Mouse (Mus musculus) limb, embryonic 15.5 days (tissue): Measurements from ENCODE around the gene Gm48551. TPM values are rescaled to one million over a fixed set of nuclear protein-coding genes. Genes with fewer than 3 reads are reported as not detected.

ENCODE experiments used
- ATAC-seq: fragments of 200-750 bp; cut with Nextera tagmentation; 2 replicates; pipeline ENCODE4 v1.8.0; 2017; ENCODE audit warnings: low read depth, moderate TSS enrichment; ENCODE audit not compliant: insufficient number of reproducible peaks, low FRiP score, low TSS enrichment
- H3K27ac ChIP-seq: fragments of 300-500 bp; sonication (generic); 2 replicates; pipeline ENCODE4 v1.5.1; 2015; ENCODE audit warnings: moderate library complexity, mild to moderate bottlenecking, inconsistent platforms
- H3K27me3 ChIP-seq: fragments of 300-500 bp; sonication (generic); 2 replicates; pipeline ENCODE4 v1.6.1; 2015; ENCODE audit warnings: inconsistent platforms
- H3K36me3 ChIP-seq: fragments of 300-500 bp; sonication (generic); 2 replicates; pipeline ENCODE4 v1.6.1; 2015; ENCODE audit warnings: inconsistent platforms
- H3K4me1 ChIP-seq: fragments of 300-500 bp; sonication (generic); 2 replicates; pipeline ENCODE4 v1.6.1; 2015; ENCODE audit warnings: inconsistent platforms
- H3K4me2 ChIP-seq: fragments of 300-500 bp; sonication (generic); 2 replicates; pipeline ENCODE4 v1.6.1; 2015; ENCODE audit warnings: mild to moderate bottlenecking, inconsistent platforms
- H3K4me3 ChIP-seq: fragments of 300-500 bp; sonication (generic); 2 replicates; pipeline ENCODE4 v1.5.1; 2015; ENCODE audit warnings: mild to moderate bottlenecking, inconsistent platforms
- H3K9ac ChIP-seq: fragments of 300-500 bp; sonication (generic); 2 replicates; pipeline ENCODE4 v1.6.1; 2015; ENCODE audit warnings: inconsistent platforms
- H3K9me3 ChIP-seq: fragments of 300-500 bp; sonication (generic); 2 replicates; pipeline ENCODE4 v1.6.1; 2016; ENCODE audit warnings: inconsistent platforms
- WGBS: fragments of 180-500 bp; shearing (Covaris S2); methylation state at CpG from one replicate; pipeline ENCODE4 v1.1.7; 2015; 5-methylcytosine and 5-hydroxymethylcytosine counted together
- polyA plus RNA-seq: library from polyadenylated mRNA; unstranded; fragments of >200 nt; fragmentation: Nextera tagmentation; extraction: Ambion mirVana; gene quantifications from 2 replicates; pipeline ENCODE4 v1.2.1, GENCODE M21; 2015

The Gm48551 gene
- polyA plus RNA-seq, 1 experiment from 2014 or later: 3.1 TPM

DNA sequence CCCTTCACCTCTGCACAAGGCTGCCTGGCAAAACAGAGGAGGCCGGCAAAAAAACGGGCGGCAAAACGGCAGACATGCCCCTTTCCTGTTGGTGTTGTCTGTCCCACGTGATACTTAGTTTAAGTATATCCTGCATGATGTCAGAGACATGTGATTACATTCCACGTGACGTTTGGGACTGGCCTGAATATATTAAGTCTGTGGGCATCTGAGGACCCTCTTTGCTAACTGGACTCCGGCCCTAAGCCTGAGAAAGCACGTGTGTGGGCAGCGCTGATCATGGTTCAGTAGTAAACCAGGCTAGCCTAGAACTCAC, 16.9 kb downstream of the Gm48551 start:
- Histone ChIP-seq H3K9me3 (no peaks in the 10 kb centered on the region), H3K9ac (no peak overlapping the region), H3K36me3 (peaks cover 77% of the 10 kb centered on the region), H3K4me3 (no peak overlapping the region), H3K4me1 (peaks cover 66% of the 10 kb centered on the region), H3K27ac (peak overlapping the region; percentile 93), H3K27me3 (no peaks in the 10 kb centered on the region), H3K4me2 (no peak overlapping the region)
- ATAC-seq: no peak
- 28% methylated on average over 10 of the region's 10 CpGs for WGBS

GRCm38 (mm10) chr10:81401521-81402226, 17.4 kb downstream of the Gm48551 start:
- no peaks in the 10 kb centered on the region for H3K9me3 ChIP-seq
- H3K27me3 ChIP-seq: no peaks in the 10 kb centered on the region
- H3K4me1 ChIP-seq: peaks cover 66% of the 10 kb centered on the region
- peak overlapping the region; percentile 93 for H3K27ac ChIP-seq
- H3K4me3 ChIP-seq: peak overlapping the region; percentile 5; the same call in 1 of the 2 replicates
- peak; percentile 90 for ATAC-seq
- 7% methylated on average over 18 of the region's 18 CpGs for WGBS
- peaks cover 80% of the 10 kb centered on the region for H3K36me3 ChIP-seq
- 0 out of 2 replicates have a peak overlapping the region, but pooled peaks have one; percentile 10 for H3K9ac ChIP-seq
- peak overlapping the region; percentile 30 for H3K4me2 ChIP-seq

DNA sequence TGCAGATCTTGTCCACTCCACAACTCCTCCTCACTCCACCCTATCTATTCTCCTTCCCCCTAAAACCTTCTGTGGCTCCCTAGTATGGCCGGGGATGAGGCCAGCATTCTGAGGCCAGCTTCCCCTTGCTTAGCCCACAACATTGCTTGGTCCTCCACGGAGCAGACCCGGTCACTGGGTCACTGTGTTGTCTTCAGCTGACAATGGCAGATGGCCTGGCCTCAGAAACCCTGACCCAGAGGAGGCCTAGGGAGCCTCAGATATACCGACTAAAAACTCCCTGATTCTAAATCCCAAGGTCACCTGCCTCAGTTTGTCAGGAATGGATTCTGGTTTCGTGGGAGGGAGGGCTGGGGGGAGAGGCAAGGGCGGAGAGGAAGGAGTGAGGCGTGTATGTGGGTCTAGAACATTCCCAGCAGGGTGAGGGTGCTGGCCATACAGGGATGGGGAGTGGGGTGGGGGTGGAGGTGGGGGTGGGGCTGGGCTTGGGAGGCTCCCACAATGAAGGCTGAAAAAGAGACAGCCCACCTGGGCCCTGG, 18.0 kb downstream of the Gm48551 start:
- 0 out of 2 replicates have a peak overlapping the region, but pooled peaks have one; percentile 10 for H3K9ac ChIP-seq
- 16% methylated on average over 7 of the region's 7 CpGs for WGBS
- peaks cover 81% of the 10 kb centered on the region for H3K36me3 ChIP-seq
- no peak for ATAC-seq
- peak overlapping the region; percentile 5; the same call in 1 of the 2 replicates for H3K4me3 ChIP-seq
- peaks cover 70% of the 10 kb centered on the region for H3K4me1 ChIP-seq
- peak overlapping the region; percentile 93 for H3K27ac ChIP-seq
- no peaks in the 10 kb centered on the region for H3K27me3 ChIP-seq
- peak overlapping the region; percentile 30 for H3K4me2 ChIP-seq
- H3K9me3 ChIP-seq: no peaks in the 10 kb centered on the region

DNA sequence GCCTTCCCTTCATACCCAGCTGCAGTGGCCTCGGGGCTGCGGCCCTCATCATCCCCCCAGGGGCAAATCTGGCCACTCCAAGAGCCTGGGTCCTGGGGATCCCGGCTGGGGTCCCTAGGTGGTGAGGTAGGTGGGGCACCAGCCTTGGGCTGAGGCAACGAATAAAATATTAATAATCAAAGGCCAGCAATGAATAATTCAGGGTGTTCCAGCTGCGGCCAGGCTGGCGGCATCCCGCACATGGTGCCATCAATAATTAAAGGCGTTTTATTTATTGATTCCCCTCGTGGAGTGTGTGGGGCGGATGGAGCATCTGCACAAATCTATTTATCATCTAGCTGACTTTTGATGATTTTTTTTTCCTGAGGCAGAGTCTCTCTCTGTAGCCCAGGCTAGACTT, 19.2 kb downstream of the Gm48551 start:
- peak overlapping the region; percentile 93 for H3K27ac ChIP-seq
- WGBS: 59% methylated on average over 10 of the region's 10 CpGs
- H3K9me3 ChIP-seq: no peaks in the 10 kb centered on the region
- peaks cover 81% of the 10 kb centered on the region for H3K36me3 ChIP-seq
- ATAC-seq: no peak
- 0 out of 2 replicates have a peak overlapping the region, but pooled peaks have one; percentile 17 for H3K9ac ChIP-seq
- no peak overlapping the region for H3K4me3 ChIP-seq
- H3K4me1 ChIP-seq: peaks cover 75% of the 10 kb centered on the region
- no peaks in the 10 kb centered on the region; the same call in 1 of the 2 replicates for H3K27me3 ChIP-seq
- H3K4me2 ChIP-seq: no peak overlapping the region

DNA sequence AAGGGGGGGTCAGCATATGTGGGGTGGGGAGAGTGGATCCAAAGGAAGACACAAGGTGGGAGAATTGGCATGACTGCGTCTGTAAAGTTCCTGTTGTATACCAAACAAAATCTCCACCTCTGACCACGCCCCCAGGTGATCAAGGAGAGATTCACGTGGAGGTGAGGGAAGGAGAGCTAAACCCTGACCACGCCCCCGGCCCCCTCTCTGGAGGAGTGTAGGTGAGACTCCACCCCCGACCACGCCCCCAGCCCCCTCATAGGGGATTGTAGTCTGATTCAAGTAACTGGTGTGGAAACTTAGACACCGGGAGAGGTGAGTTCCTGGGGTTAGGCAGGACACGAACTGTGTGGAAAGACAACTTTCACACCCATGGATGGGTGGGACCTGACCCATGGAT, 19.8 kb downstream of the Gm48551 start:
- WGBS: 21% methylated on average over 9 of the region's 9 CpGs
- Histone ChIP-seq H3K9ac (no peak overlapping the region), H3K36me3 (peaks cover 82% of the 10 kb centered on the region), H3K4me3 (no peak overlapping the region), H3K27me3 (no peaks in the 10 kb centered on the region; the same call in 1 of the 2 replicates), H3K27ac (no peak overlapping the region), H3K9me3 (no peaks in the 10 kb centered on the region), H3K4me2 (no peak overlapping the region), H3K4me1 (peaks cover 81% of the 10 kb centered on the region)
- ATAC-seq: no peak

DNA sequence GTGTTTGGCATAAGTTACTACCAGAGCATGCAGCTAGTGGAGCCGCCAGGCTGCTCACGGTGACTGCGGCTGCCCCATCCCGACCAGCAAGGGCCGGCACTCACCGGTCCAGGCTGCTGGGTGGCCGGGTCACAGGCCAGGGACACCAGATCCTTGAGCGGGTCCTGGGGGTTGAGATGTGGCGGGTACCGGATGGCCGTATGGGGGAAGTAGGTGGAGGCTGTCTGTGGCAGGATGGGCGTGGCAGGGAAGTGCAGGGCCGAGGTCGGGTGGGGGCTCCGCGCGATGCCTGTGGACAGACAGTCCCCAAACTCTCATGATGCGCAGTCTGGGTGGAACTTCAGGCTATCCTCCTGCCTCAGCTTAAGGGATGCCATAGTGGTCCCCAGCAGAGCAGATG, 20.5 kb downstream of the Gm48551 start:
- Histone ChIP-seq H3K9me3 (no peaks in the 10 kb centered on the region), H3K9ac (no peak overlapping the region), H3K27me3 (no peaks in the 10 kb centered on the region; the same call in 1 of the 2 replicates), H3K27ac (peak overlapping the region; percentile 62; the same call in 1 of the 2 replicates), H3K4me3 (no peak overlapping the region), H3K4me1 (peaks cover 87% of the 10 kb centered on the region), H3K4me2 (no peak overlapping the region), H3K36me3 (peaks cover 75% of the 10 kb centered on the region)
- 54% methylated on average over 18 of the region's 18 CpGs for WGBS
- no peak for ATAC-seq

GRCm38 (mm10) chr10:81405588-81406201, 21.4 kb downstream of the Gm48551 start:
- no peak overlapping the region for H3K9ac ChIP-seq
- no peaks in the 10 kb centered on the region for H3K9me3 ChIP-seq
- peaks cover 70% of the 10 kb centered on the region for H3K36me3 ChIP-seq
- H3K4me1 ChIP-seq: peaks cover 90% of the 10 kb centered on the region
- no peak overlapping the region for H3K4me2 ChIP-seq
- no peaks in the 10 kb centered on the region; the same call in 1 of the 2 replicates for H3K27me3 ChIP-seq
- no peak for ATAC-seq
- H3K27ac ChIP-seq: no peak overlapping the region
- 50% methylated on average over 13 of the region's 13 CpGs for WGBS
- H3K4me3 ChIP-seq: no peak overlapping the region

DNA sequence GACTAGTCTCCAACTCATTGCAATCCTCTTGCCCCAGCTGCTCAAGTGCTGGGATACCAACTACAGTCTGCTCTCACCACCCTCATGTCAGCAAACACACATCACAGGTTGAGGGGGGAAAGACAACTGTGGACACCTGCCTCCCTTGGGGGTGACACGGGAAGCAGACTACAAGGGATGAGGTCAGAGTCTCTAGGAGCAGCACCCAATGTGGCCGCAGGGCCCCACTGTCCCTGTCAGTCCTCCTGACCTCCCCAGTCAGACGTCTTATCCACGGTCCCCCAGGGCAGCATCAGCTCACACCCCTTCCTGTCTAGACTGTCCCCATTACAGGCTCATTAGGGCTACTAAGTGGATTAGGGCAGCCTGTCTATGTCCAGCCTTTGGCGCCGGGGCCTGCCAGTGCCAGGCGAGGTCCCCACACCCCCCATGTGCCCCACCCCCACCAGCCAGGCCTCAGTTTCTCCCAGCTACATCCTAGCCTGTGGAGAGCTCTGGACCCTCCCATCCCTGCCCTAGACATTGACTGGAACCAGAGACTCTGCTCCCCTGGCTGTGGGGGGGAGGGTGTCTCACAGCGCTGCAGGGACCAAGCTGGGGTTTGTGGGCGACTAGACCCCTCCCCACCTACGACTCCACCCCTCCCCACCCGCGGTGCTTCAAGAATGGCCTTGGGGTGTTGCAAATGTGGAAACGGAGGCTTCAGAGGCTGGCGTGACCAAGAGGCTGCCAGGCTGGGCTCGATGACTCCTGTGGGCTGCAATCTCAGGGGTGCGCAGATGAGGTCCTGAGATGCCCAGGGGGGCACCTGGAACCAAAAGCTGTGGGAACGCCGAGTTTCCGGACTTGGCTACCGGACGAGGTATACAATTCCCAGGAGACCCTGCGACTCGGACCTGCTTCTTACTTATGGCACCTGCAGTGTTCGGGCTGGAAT, 22.5 kb downstream of the Gm48551 start:
- Histone ChIP-seq H3K4me2 (peak overlapping the region; percentile 30), H3K9me3 (no peaks in the 10 kb centered on the region), H3K36me3 (peaks cover 69% of the 10 kb centered on the region), H3K4me1 (peaks cover 91% of the 10 kb centered on the region), H3K4me3 (peak overlapping the region; percentile 9; the same call in 1 of the 2 replicates), H3K27me3 (no peaks in the 10 kb centered on the region; the same call in 1 of the 2 replicates), H3K9ac (0 out of 2 replicates have a peak overlapping the region, but pooled peaks have one; percentile 5), H3K27ac (no peak overlapping the region)
- WGBS: 30% methylated on average over 24 of the region's 24 CpGs
- no peak for ATAC-seq

- peak overlapping the region; percentile 30; the same call in 1 of the 2 replicates for H3K4me2 ChIP-seq
- WGBS: 21% methylated on average over 31 of the region's 31 CpGs
- H3K9ac ChIP-seq: no peak overlapping the region
- peaks cover 74% of the 10 kb centered on the region for H3K36me3 ChIP-seq
- no peaks in the 10 kb centered on the region for H3K9me3 ChIP-seq
- H3K27me3 ChIP-seq: no peaks in the 10 kb centered on the region; the same call in 1 of the 2 replicates
- H3K27ac ChIP-seq: peak overlapping the region; percentile 93
- H3K4me1 ChIP-seq: peaks cover 91% of the 10 kb centered on the region
- H3K4me3 ChIP-seq: peak overlapping the region; percentile 9; the same call in 1 of the 2 replicates
- peak; percentile 7; the same call in 1 of the 2 replicates for ATAC-seq
Measured at GRCm38 (mm10) chr10:81407539-81408423, 23.5 kb downstream of the Gm48551 start.

GRCm38 (mm10) chr10:81408424-81408729, 24.1 kb downstream of the Gm48551 start:
- no peak overlapping the region for H3K9ac ChIP-seq
- no peaks in the 10 kb centered on the region for H3K9me3 ChIP-seq
- no peaks in the 10 kb centered on the region; the same call in 1 of the 2 replicates for H3K27me3 ChIP-seq
- H3K27ac ChIP-seq: peak overlapping the region; percentile 93
- no peak for ATAC-seq
- H3K36me3 ChIP-seq: peaks cover 75% of the 10 kb centered on the region
- H3K4me1 ChIP-seq: peaks cover 91% of the 10 kb centered on the region
- H3K4me3 ChIP-seq: no peak overlapping the region
- no peak overlapping the region for H3K4me2 ChIP-seq
- 54% methylated on average over 13 of the region's 13 CpGs for WGBS
